Mouse (Mus musculus): ENCODE results near the gene Gm47959. TPM values are rescaled to one million over a fixed set of nuclear protein-coding genes. Genes with fewer than 3 reads are reported as not detected.

Gm47959 gene
- polyA plus RNA-seq, 1 experiment: not detected

DNA sequence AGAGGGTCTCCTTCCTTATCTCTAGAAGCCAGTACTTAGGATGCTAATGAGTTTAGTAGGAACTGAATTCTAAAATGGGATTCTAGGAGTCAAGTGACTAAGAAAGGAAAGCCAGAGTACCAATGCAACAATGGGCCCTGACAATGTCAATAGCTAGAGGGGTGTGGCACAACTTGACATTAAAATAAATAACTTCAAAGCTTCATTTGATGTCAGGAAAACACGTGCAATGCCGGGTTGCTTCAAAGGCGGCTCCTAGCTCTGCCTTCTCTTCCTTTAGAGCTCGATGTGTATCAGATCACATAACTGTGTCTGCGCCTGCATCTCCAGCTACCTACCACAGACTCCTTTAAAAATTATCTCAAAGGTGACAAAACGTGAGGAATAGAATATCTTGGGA, 26.4 kb upstream of the Gm47959 start:
- H3K79me3 ChIP-seq (ENCODE audit: low read depth): no peaks in the 10 kb centered on the region
- no peaks in the 10 kb centered on the region for H3K79me2 ChIP-seq (ENCODE audit: control insufficient read depth, insufficient read depth)
- H3K36me3 ChIP-seq (ENCODE audit: control insufficient read depth, insufficient read depth): no peaks in the 10 kb centered on the region
- H3K27me3 ChIP-seq (ENCODE audit: control insufficient read depth, insufficient read depth, insufficient read length): no peaks in the 10 kb centered on the region
- H3ac ChIP-seq (ENCODE audit: control insufficient read depth, insufficient read length, low read depth): no peak overlapping the region
- no peak overlapping the region for H3K4me3 ChIP-seq (ENCODE audit: insufficient read depth, poor library complexity, severe bottlenecking)
- no peak for TF ChIP-seq FOSL1 (IDR thresholded peaks at IDR 0.05; ENCODE audit: insufficient read depth, low read length, poor library complexity, severe bottlenecking)

DNA sequence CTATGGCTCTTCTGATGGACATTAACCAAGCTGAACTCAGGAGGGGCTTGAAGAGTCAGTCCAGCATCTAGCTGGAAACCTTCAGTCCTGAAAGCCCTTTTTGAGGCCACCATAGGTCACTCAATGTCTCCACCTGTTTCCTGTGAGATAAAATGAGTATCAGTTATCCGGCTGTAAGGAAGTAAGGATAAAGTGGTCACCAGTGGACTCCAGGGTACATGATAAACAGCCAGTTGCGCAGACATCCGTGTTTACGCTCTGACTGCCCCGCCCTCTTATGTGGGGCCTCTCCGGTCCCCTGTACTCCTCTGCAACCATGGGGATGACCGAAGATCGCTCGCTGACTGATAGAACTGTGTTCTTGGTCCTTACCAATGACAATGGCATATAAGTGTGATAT, 26.0 kb upstream of the Gm47959 start:
- TF ChIP-seq CEBPB (IDR thresholded peaks at IDR 0.05; ENCODE audit: low read depth) (no peak), FOSL1 (IDR thresholded peaks at IDR 0.05; ENCODE audit: insufficient read depth, low read length, poor library complexity, severe bottlenecking) (no peak), MYOD1 (IDR thresholded peaks at IDR 0.05; ENCODE audit: control insufficient read depth, insufficient read length, low read depth) (no peak), MYOG (IDR thresholded peaks at IDR 0.05; ENCODE audit: control insufficient read depth, extremely low read depth, insufficient read length) (no peak), CTCF (IDR thresholded peaks at IDR 0.05; ENCODE audit: control insufficient read depth, insufficient read depth, insufficient read length) (no peak), USF1 (IDR thresholded peaks at IDR 0.05; ENCODE audit: low read depth) (no peak), MAX (IDR thresholded peaks at IDR 0.05) (no peak)
- no peaks in the 10 kb centered on the region for H3K36me3 ChIP-seq (ENCODE audit: control insufficient read depth, insufficient read depth)

GRCm38 (mm10) chr1:82975750-82976149, 24.6 kb upstream of the Gm47959 start:
- no peak for TF ChIP-seq MYOD1 (IDR thresholded peaks at IDR 0.05; ENCODE audit: control insufficient read depth, insufficient read length, low read depth)
- TF ChIP-seq USF1 (IDR thresholded peaks at IDR 0.05; ENCODE audit: low read depth): no peak
- no peak for TF ChIP-seq CEBPB (IDR thresholded peaks at IDR 0.05; ENCODE audit: low read depth)
- no peak for TF ChIP-seq FOSL1 (IDR thresholded peaks at IDR 0.05; ENCODE audit: insufficient read depth, low read length, poor library complexity, severe bottlenecking)
- TF ChIP-seq CTCF (IDR thresholded peaks at IDR 0.05; ENCODE audit: control insufficient read depth, insufficient read depth, insufficient read length): no peak
- no peak for TF ChIP-seq MYOG (IDR thresholded peaks at IDR 0.05; ENCODE audit: control insufficient read depth, extremely low read depth, insufficient read length)
- no peak for TF ChIP-seq MAX (IDR thresholded peaks at IDR 0.05)
- H3K36me3 ChIP-seq (ENCODE audit: control insufficient read depth, insufficient read depth): no peaks in the 10 kb centered on the region
- H3K4me3 ChIP-seq (ENCODE audit: insufficient read depth, poor library complexity, severe bottlenecking): no peak overlapping the region
- no peaks in the 10 kb centered on the region for H3K79me2 ChIP-seq (ENCODE audit: control insufficient read depth, insufficient read depth)
- H3K27me3 ChIP-seq (ENCODE audit: control insufficient read depth, insufficient read depth, insufficient read length): no peaks in the 10 kb centered on the region
- no peaks in the 10 kb centered on the region for H3K79me3 ChIP-seq (ENCODE audit: low read depth)
- no peak overlapping the region for H3ac ChIP-seq (ENCODE audit: control insufficient read depth, insufficient read length, low read depth)

More for the DNA sequence above, 26.0 kb upstream of the Gm47959 start:
- Histone ChIP-seq H3K79me3 (ENCODE audit: low read depth) (no peaks in the 10 kb centered on the region), H3K4me3 (ENCODE audit: insufficient read depth, poor library complexity, severe bottlenecking) (no peak overlapping the region), H3K79me2 (ENCODE audit: control insufficient read depth, insufficient read depth) (no peaks in the 10 kb centered on the region), H3ac (ENCODE audit: control insufficient read depth, insufficient read length, low read depth) (no peak overlapping the region), H3K27me3 (ENCODE audit: control insufficient read depth, insufficient read depth, insufficient read length) (no peaks in the 10 kb centered on the region)

DNA sequence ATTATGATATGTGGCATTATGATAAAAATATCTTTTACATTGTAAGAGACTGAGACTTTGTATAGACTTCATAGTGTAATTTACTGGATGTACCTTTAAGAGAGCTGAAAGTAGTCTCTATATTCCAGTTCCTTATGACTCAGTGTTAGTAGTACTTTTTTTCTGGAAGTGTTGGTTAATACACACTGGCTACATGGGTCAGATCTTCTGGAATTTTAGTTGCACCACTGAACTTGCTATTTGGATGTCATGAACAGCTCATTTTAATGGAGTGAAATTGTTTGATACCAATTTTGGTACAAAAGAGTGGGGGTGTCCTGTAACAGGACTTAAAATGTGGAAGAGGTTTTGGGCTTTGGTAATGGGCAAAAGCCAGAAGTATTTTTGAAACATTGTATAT, 22.5 kb upstream of the Gm47959 start:
- Histone ChIP-seq H3K36me3 (ENCODE audit: control insufficient read depth, insufficient read depth) (no peaks in the 10 kb centered on the region), H3K4me3 (ENCODE audit: insufficient read depth, poor library complexity, severe bottlenecking) (no peak overlapping the region), H3K79me2 (ENCODE audit: control insufficient read depth, insufficient read depth) (no peaks in the 10 kb centered on the region), H3K79me3 (ENCODE audit: low read depth) (no peaks in the 10 kb centered on the region), H3ac (ENCODE audit: control insufficient read depth, insufficient read length, low read depth) (no peak overlapping the region), H3K27me3 (ENCODE audit: control insufficient read depth, insufficient read depth, insufficient read length) (no peaks in the 10 kb centered on the region)
- no peak for TF ChIP-seq MYOD1 (IDR thresholded peaks at IDR 0.05; ENCODE audit: control insufficient read depth, insufficient read length, low read depth)
- no peak for TF ChIP-seq MAX (IDR thresholded peaks at IDR 0.05)
- no peak for TF ChIP-seq USF1 (IDR thresholded peaks at IDR 0.05; ENCODE audit: low read depth)
- TF ChIP-seq CEBPB (IDR thresholded peaks at IDR 0.05; ENCODE audit: low read depth): no peak
- TF ChIP-seq FOSL1 (IDR thresholded peaks at IDR 0.05; ENCODE audit: insufficient read depth, low read length, poor library complexity, severe bottlenecking): no peak
- no peak for TF ChIP-seq CTCF (IDR thresholded peaks at IDR 0.05; ENCODE audit: control insufficient read depth, insufficient read depth, insufficient read length)
- no peak for TF ChIP-seq MYOG (IDR thresholded peaks at IDR 0.05; ENCODE audit: control insufficient read depth, extremely low read depth, insufficient read length)

GRCm38 (mm10) chr1:82986738-82987137, 13.6 kb upstream of the Gm47959 start:
- TF ChIP-seq CEBPB (IDR thresholded peaks at IDR 0.05; ENCODE audit: low read depth): no peak
- TF ChIP-seq MYOD1 (IDR thresholded peaks at IDR 0.05; ENCODE audit: control insufficient read depth, insufficient read length, low read depth): no peak
- no peak for TF ChIP-seq USF1 (IDR thresholded peaks at IDR 0.05; ENCODE audit: low read depth)
- TF ChIP-seq CTCF (IDR thresholded peaks at IDR 0.05; ENCODE audit: control insufficient read depth, insufficient read depth, insufficient read length): no peak
- TF ChIP-seq MYOG (IDR thresholded peaks at IDR 0.05; ENCODE audit: control insufficient read depth, extremely low read depth, insufficient read length): no peak
- Histone ChIP-seq H3K36me3 (ENCODE audit: control insufficient read depth, insufficient read depth) (no peaks in the 10 kb centered on the region), H3ac (ENCODE audit: control insufficient read depth, insufficient read length, low read depth) (no peak overlapping the region), H3K79me3 (ENCODE audit: low read depth) (no peaks in the 10 kb centered on the region), H3K4me3 (ENCODE audit: insufficient read depth, poor library complexity, severe bottlenecking) (no peak overlapping the region), H3K79me2 (ENCODE audit: control insufficient read depth, insufficient read depth) (no peaks in the 10 kb centered on the region), H3K27me3 (ENCODE audit: control insufficient read depth, insufficient read depth, insufficient read length) (peaks cover 5% of the 10 kb centered on the region)

- H3K27me3 ChIP-seq (ENCODE audit: control insufficient read depth, insufficient read depth, insufficient read length): peaks cover 9% of the 10 kb centered on the region
- TF ChIP-seq MAX (IDR thresholded peaks at IDR 0.05) (no peak), USF1 (IDR thresholded peaks at IDR 0.05; ENCODE audit: low read depth) (no peak), FOSL1 (IDR thresholded peaks at IDR 0.05; ENCODE audit: insufficient read depth, low read length, poor library complexity, severe bottlenecking) (no peak), CTCF (IDR thresholded peaks at IDR 0.05; ENCODE audit: control insufficient read depth, insufficient read depth, insufficient read length) (no peak), MYOD1 (IDR thresholded peaks at IDR 0.05; ENCODE audit: control insufficient read depth, insufficient read length, low read depth) (no peak), MYOG (IDR thresholded peaks at IDR 0.05; ENCODE audit: control insufficient read depth, extremely low read depth, insufficient read length) (no peak), CEBPB (IDR thresholded peaks at IDR 0.05; ENCODE audit: low read depth) (no peak)
- H3K36me3 ChIP-seq (ENCODE audit: control insufficient read depth, insufficient read depth): no peaks in the 10 kb centered on the region
Measured at GRCm38 (mm10) chr1:82987530-82988198, 12.7 kb upstream of the Gm47959 start.

More at GRCm38 (mm10) chr1:82987530-82988198, 12.7 kb upstream of the Gm47959 start:
- no peaks in the 10 kb centered on the region for H3K79me3 ChIP-seq (ENCODE audit: low read depth)
- no peak overlapping the region for H3ac ChIP-seq (ENCODE audit: control insufficient read depth, insufficient read length, low read depth)
- H3K4me3 ChIP-seq (ENCODE audit: insufficient read depth, poor library complexity, severe bottlenecking): no peak overlapping the region
- H3K79me2 ChIP-seq (ENCODE audit: control insufficient read depth, insufficient read depth): no peaks in the 10 kb centered on the region

Data from C2C12 (cell line).